Mouse (Mus musculus) spleen, adult 2 months (tissue): ENCODE measurements around the gene Flywch1.

Experiments used
- CTCF ChIP-seq: fragments of 200-500 bp; IDR thresholded peaks from 2 replicates; pipeline ENCODE4 v1.5.1; 2011; ENCODE audit warnings: mild to moderate bottlenecking, inconsistent platforms; ENCODE audit not compliant: insufficient read depth, insufficient read length, insufficient replicate concordance; ENCODE audit errors: extremely low read depth
- POLR2A ChIP-seq: fragments of 200-500 bp; IDR thresholded peaks from 2 replicates; pipeline ENCODE4 v1.6.1; 2011; ENCODE audit warnings: low read depth, low read length, inconsistent platforms

DNA sequence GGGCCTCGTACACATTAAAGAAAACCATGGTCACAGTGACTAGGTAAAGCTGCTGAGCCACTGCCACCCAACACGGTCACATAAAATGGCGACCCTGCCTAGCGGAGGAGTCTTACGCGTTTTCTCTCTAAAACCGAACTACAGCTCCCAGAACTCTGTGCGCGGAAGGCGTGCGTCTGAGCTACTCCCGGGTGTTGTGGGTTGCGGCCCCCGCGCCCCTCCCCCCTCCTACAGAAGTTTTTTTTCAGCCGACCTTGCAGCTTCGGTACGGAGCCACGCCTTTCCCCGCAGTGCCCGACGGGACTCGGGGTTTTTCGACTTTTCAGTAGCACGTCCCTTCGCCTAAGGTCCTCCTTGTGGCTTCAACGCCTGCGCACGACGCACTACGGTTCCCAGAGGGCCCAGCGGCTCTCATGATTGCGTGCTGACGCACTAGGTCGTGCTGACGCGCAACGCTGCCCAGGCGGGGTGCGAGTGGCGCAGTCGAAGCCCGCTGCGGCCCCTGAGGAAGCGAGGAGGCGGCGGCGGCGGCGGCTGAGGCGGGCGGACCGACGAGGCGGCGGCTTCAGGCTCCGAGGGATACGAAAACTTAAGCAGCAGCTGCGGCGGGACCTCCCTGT, 31.5 kb upstream of the Flywch1 start:
- TF ChIP-seq POLR2A: peak; percentile 76
- no peak for TF ChIP-seq CTCF
